In the genomic region with DNA sequence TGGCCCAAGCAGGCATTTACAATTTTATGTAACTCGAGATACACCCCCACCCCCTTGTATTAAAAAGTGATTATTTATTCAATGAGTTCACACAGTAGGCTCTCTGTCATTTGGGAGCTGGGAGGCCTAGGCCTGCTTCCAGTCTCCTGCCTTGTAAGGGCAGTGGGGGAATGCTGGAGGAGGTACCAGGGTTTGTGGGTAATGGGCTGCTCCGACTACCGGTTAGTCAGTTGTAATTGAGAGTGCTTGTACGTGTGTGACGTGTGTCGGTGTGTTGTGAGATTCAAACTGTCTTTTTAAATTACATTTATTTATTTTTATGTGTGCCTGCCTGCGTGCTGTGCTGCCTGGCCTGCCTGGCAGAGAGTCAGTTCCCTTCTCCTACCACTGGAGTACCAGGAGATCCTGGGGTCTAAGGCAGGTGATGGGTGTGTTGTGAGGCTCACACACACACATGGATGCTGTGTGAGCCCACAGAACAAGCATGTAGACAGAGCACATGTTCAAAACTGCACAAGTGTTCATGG, we compare ENCODE assay signal across 8 mouse cellular contexts. TPM values are rescaled to one million over a fixed set of nuclear protein-coding genes. Genes with fewer than 3 reads are reported as not detected.
A peak's percentile ranks its signal among the peaks of the same experiment; 100 is the strongest.
DNase-seq lines count a peak whose midpoint lies in the region; ATAC-seq and TF ChIP-seq lines count a peak whose summit lies in the region.

No protein-coding gene starts in this region.

- H3K4me3 ChIP-seq in intestine, postnatal 0 days (ENCODE audit: low read depth, low read length): peak overlapping the region; percentile 82
- peak overlapping the region; percentile 63 for H3K4me3 ChIP-seq in midbrain, embryonic 16.5 days (ENCODE audit: low read depth, low read length)

- 22% methylated on average over 7 of the region's 7 CpGs for WGBS in intestine, postnatal 0 days
- WGBS in midbrain, embryonic 16.5 days: 12% methylated on average over 7 of the region's 7 CpGs

- H3K27me3 ChIP-seq in intestine, postnatal 0 days (replicated peaks; ENCODE audit: control insufficient read depth, insufficient read depth, low read length): no peaks in the 10 kb centered on the region
- no peaks in the 10 kb centered on the region for H3K27me3 ChIP-seq in midbrain, embryonic 16.5 days (ENCODE audit: control insufficient read depth, insufficient read depth, low read depth, low read length)

- DNase-seq in adrenal gland, postnatal 10 days: peak; percentile 19
- no peak for DNase-seq in adrenal gland, adult 8-10 months
- DNase-seq in urinary bladder, adult 2 months (ENCODE audit: low spot score): peak; percentile 24
- no peak for DNase-seq in urinary bladder, postnatal 14 days (ENCODE audit: low spot score)
- no peak for DNase-seq in thymus, postnatal 10 days (ENCODE audit: low spot score in 2 of 2)
- no peak for DNase-seq in yolk sac, embryonic 10.5 days (ENCODE audit: low spot score)

- TF ChIP-seq CTCF in intestine, postnatal 0 days (IDR thresholded peaks at IDR 0.05; ENCODE audit: low read depth): peak; percentile 34

- H3K4me1 ChIP-seq in intestine, postnatal 0 days (replicated peaks; ENCODE audit: control insufficient read depth, insufficient read depth, low read length): peaks cover 40% of the 10 kb centered on the region
- H3K4me1 ChIP-seq in midbrain, embryonic 16.5 days (ENCODE audit: control insufficient read depth, insufficient read depth, low read length): peaks cover 66% of the 10 kb centered on the region

- H3K4me2 ChIP-seq in intestine, postnatal 0 days (replicated peaks; ENCODE audit: low read depth): peak overlapping the region; percentile 97
- H3K4me2 ChIP-seq in midbrain, embryonic 16.5 days (ENCODE audit: low read length): peak overlapping the region; percentile 88

- ATAC-seq in intestine, postnatal 0 days: no peak
- no peak for ATAC-seq in midbrain, embryonic 16.5 days

- H3K27ac ChIP-seq in intestine, postnatal 0 days (ENCODE audit: low read depth, low read length): peak overlapping the region; percentile 47; the same call in 1 of the 2 replicates
- peak overlapping the region; percentile 51 for H3K27ac ChIP-seq in midbrain, embryonic 16.5 days (ENCODE audit: low read length)

- no peaks in the 10 kb centered on the region for H3K36me3 ChIP-seq in intestine, postnatal 0 days (ENCODE audit: control insufficient read depth, insufficient read depth)
- H3K36me3 ChIP-seq in midbrain, embryonic 16.5 days (ENCODE audit: control insufficient read depth, insufficient read depth, low read length): no peaks in the 10 kb centered on the region

- no peaks in the 10 kb centered on the region for H3K9me3 ChIP-seq in intestine, postnatal 0 days (ENCODE audit: control insufficient read depth)
- no peaks in the 10 kb centered on the region for H3K9me3 ChIP-seq in midbrain, embryonic 16.5 days (replicated peaks; ENCODE audit: control insufficient read depth, low read length, poor library complexity, severe bottlenecking)

- no peak overlapping the region for H3K9ac ChIP-seq in intestine, postnatal 0 days (ENCODE audit: low read depth, low read length)
- peak overlapping the region; percentile 94 for H3K9ac ChIP-seq in midbrain, embryonic 16.5 days (ENCODE audit: low read depth, low read length)

RNA-seq across cellular contexts. Expression of a gene that starts 3.8 kb away (rescaled TPM):
- total RNA-seq in adrenal gland, postnatal 10 days (2021): 10 to 100 TPM; 13.8 to 20.5 TPM
- total RNA-seq in adrenal gland, adult 8-10 months (2022): 10 to 100 TPM; 16.6 to 24.5 (median 19.5) TPM
- 4.3 and 8.2 TPM in 2 replicates for polyA plus RNA-seq in urinary bladder, adult 2 months (2012; rRNA removed)
- 3.1 and 4.2 TPM in 2 replicates for polyA plus RNA-seq in intestine, postnatal 0 days (2015; fragmentation: Nextera tagmentation; extraction: Ambion mirVana)
- polyA plus RNA-seq in midbrain, embryonic 16.5 days (2015; fragmentation: Nextera tagmentation; extraction: Ambion mirVana): 9.7 and 13.7 TPM in 2 replicates

Comparison
In these comparisons a context has a peak if more than half of its experiments do, and no peak if none do; other contexts are left out.
1. DNase-seq: peak in adrenal gland, postnatal 10 days (single experiment) and urinary bladder, adult 2 months (single experiment); none in adrenal gland, adult 8-10 months (single experiment), urinary bladder, postnatal 14 days (single experiment), thymus, postnatal 10 days (0 of 2) and yolk sac, embryonic 10.5 days (single experiment).